Mouse (Mus musculus): ENCODE measurements around the gene Hsd17b6.

- TF ChIP-seq USF1 (IDR thresholded peaks at IDR 0.05; ENCODE audit: low read depth, low read length) (no peak), POLR2A (IDR thresholded peaks at IDR 0.05; ENCODE audit: low read depth, low read length) (no peak), JUND (conservative IDR thresholded peaks at IDR 0.05; ENCODE audit: low read depth, low read length) (no peak), ELF1 (IDR thresholded peaks at IDR 0.05; ENCODE audit: low read depth, low read length) (no peak), POLR2AphosphoS2 (IDR thresholded peaks at IDR 0.05; ENCODE audit: low read depth, low read length) (no peak)
These were observed 48.2 kb downstream of the Hsd17b6 start for GRCm38 (mm10) chr10:127959161-127959679.

Data from CH12.LX (cell line).